Mouse (Mus musculus) cortical plate, adult 2 months (tissue): ENCODE data around the gene B9d1.

Experiments used
- CTCF ChIP-seq: fragments of 200-500 bp; IDR thresholded peaks from 2 replicates; pipeline ENCODE4 v1.5.1; 2011; ENCODE audit warnings: mild to moderate bottlenecking, control low read depth, low read length; ENCODE audit not compliant: insufficient read depth; ENCODE audit errors: extremely low read depth
- POLR2A ChIP-seq: fragments of 200-500 bp; IDR thresholded peaks from 2 replicates; pipeline ENCODE4 v1.6.1; 2011; ENCODE audit warnings: mild to moderate bottlenecking, low read length, control low read depth; ENCODE audit not compliant: insufficient read depth; ENCODE audit errors: extremely low read depth

GRCm38 (mm10) chr11:61487401-61487800, 17.5 kb upstream of the B9d1 start:
- TF ChIP-seq CTCF (no peak), POLR2A (no peak)
